Mouse (Mus musculus): Measurements from ENCODE around the gene Mast4. TPM values are rescaled to one million over a fixed set of nuclear protein-coding genes. Genes with fewer than 3 reads are reported as not detected.

Gene Mast4
- polyA plus RNA-seq, 1 experiment from 2014 or later = 18.8 TPM

GRCm38 (mm10) chr13:102688121-102688520, 646.2 kb downstream of the Mast4 start:
- ATAC-seq (ENCODE audit: low FRiP score, low read depth) = no peak
- Histone ChIP-seq H3K27ac (no peak overlapping the region), H3K4me2 (replicated peaks) (no peak overlapping the region), H3K4me1 (no peaks in the 10 kb centered on the region), H3K9ac (no peak overlapping the region), H3K36me3 (no peaks in the 10 kb centered on the region), H3K9me3 (no peaks in the 10 kb centered on the region), H3K27me3 (replicated peaks) (no peaks in the 10 kb centered on the region), H3K4me3 (no peak overlapping the region)
- 92% methylated on average over 1 of the region's 1 CpGs for whole genome bisulfite sequencing

DNA sequence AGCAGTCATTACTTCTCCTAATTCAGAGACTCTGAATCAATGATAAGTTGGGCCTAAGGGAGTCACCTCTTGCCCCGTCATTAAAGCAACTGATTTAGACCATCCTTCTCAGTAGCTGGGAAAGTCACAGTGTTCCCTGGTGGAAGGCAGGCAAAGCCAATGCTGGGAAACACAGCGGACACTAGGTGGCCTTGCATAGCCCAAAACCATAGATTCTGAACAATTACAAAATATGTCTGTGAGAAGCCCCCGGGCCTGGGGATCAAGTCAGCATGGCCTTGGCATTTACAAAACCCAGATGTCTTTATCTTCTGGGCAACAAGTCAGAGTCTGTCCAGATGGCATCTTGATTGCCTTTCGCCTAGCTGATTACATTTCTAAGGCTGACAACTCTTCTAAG, 649.4 kb downstream of the Mast4 start:
- 87% methylated on average over 4 of the region's 4 CpGs for WGBS
- Histone ChIP-seq H3K4me1 (no peaks in the 10 kb centered on the region), H3K4me2 (replicated peaks) (no peak overlapping the region), H3K9ac (no peak overlapping the region), H3K4me3 (no peak overlapping the region), H3K9me3 (no peaks in the 10 kb centered on the region), H3K27me3 (replicated peaks) (no peaks in the 10 kb centered on the region), H3K27ac (no peak overlapping the region), H3K36me3 (no peaks in the 10 kb centered on the region)
- ATAC-seq (ENCODE audit: low FRiP score, low read depth) = no peak
